Mouse (Mus musculus) heart, postnatal 0 days (tissue): ENCODE measurements around the gene Emp2. TPM values are rescaled to one million over a fixed set of nuclear protein-coding genes. Genes with fewer than 3 reads are reported as not detected.

ENCODE experiments used
- ATAC-seq: fragments of 200-750 bp; cut with Nextera tagmentation; 2 replicates; pipeline ENCODE4 v1.8.0; 2017; ENCODE audit warnings: low read depth, moderate number of reproducible peaks, moderate library complexity; ENCODE audit not compliant: insufficient read depth
- DNase-seq: peaks from one replicate; pipeline ENCODE4 v3.0.0-alpha.2; 2016; ENCODE audit warnings: low spot score
- H3K27ac ChIP-seq: fragments of 300-500 bp; sonication (generic); 2 replicates; pipeline ENCODE4 v1.5.1; 2014; ENCODE audit warnings: low read depth, mild to moderate bottlenecking
- H3K27me3 ChIP-seq: fragments of 300-500 bp; sonication (generic); 2 replicates; pipeline ENCODE4 v1.6.1; 2014; ENCODE audit warnings: low read length, mixed read lengths; ENCODE audit not compliant: control insufficient read depth, insufficient read depth
- H3K36me3 ChIP-seq: fragments of 300-500 bp; sonication (generic); replicated peaks from 2 replicates; pipeline ENCODE4 v1.6.1; 2014; ENCODE audit warnings: low read length, mixed read lengths; ENCODE audit not compliant: control insufficient read depth, insufficient read depth
- H3K4me1 ChIP-seq: fragments of 300-500 bp; sonication (generic); 2 replicates; pipeline ENCODE4 v1.6.1; 2014; ENCODE audit warnings: antibody characterized with exemption; ENCODE audit not compliant: control insufficient read depth, insufficient read depth
- H3K4me2 ChIP-seq: fragments of 300-500 bp; sonication (generic); 2 replicates; pipeline ENCODE4 v1.6.1; 2014; ENCODE audit warnings: low read depth, mild to moderate bottlenecking, low read length, moderate library complexity
- H3K4me3 ChIP-seq: fragments of 300-500 bp; sonication (generic); 2 replicates; pipeline ENCODE4 v1.5.1; 2014; ENCODE audit warnings: low read depth, low read length
- H3K9ac ChIP-seq: fragments of 300-500 bp; sonication (generic); replicated peaks from 2 replicates; pipeline ENCODE4 v1.6.1; 2014; ENCODE audit warnings: low read depth, low read length, mixed read lengths
- H3K9me3 ChIP-seq: fragments of 300-500 bp; sonication (generic); replicated peaks from 2 replicates; pipeline ENCODE4 v1.6.1; 2016; ENCODE audit warnings: low read length; ENCODE audit not compliant: control insufficient read depth
- CTCF ChIP-seq: IDR thresholded peaks from 2 replicates; pipeline ENCODE4 v1.5.1; 2016; ENCODE audit warnings: antibody characterized with exemption, control low read depth, low read depth
- EP300 ChIP-seq: IDR thresholded peaks from 2 replicates; pipeline ENCODE4 v1.6.1; 2016; ENCODE audit warnings: antibody characterized with exemption, low read depth
- WGBS: fragments of 180-500 bp; shearing (Covaris S2); extraction: QIAGEN DNeasy Blood & Tissue Kit; methylation state at CpG from one replicate; pipeline ENCODE4 v1.1.7; 2014; 5-methylcytosine and 5-hydroxymethylcytosine counted together
- microRNA-seq: library from miRNA; unstranded; fragments of <30 nt; microRNA quantifications from one replicate; pipeline ENCODE4, GENCODE M21; 2016
- polyA plus RNA-seq: library from polyadenylated mRNA; unstranded; fragments of >200 nt; fragmentation: Nextera tagmentation; extraction: Ambion mirVana; gene quantifications from 2 replicates; pipeline ENCODE4 v1.2.1, GENCODE M21; 2015
- total RNA-seq: library from RNA; depleted of rRNA; stranded (reverse); fragments of >200 nt; gene quantifications from 2 replicates; pipeline ENCODE4 v1.2.3, GENCODE M21; 2014; ENCODE audit warnings: low replicate concordance; rRNA removed

The Emp2 gene
- total and polyA plus RNA-seq, 2 experiments from 2014 or later = 25.5 to 43.4 TPM

GRCm38 (mm10) chr16:10272256-10272655 is 41.5 kb downstream of the Emp2 start:
- no peak for TF ChIP-seq EP300
- peak; percentile 67 for TF ChIP-seq CTCF
- DNase-seq (peak; percentile 23), ATAC-seq (no peak)
- Histone ChIP-seq H3K4me3 (no peak overlapping the region), H3K9me3 (no peaks in the 10 kb centered on the region), H3K27ac (no peak overlapping the region), H3K4me2 (no peak overlapping the region), H3K36me3 (no peaks in the 10 kb centered on the region), H3K27me3 (no peaks in the 10 kb centered on the region), H3K9ac (no peak overlapping the region), H3K4me1 (no peaks in the 10 kb centered on the region)
- 14% methylated on average over 3 of the region's 3 CpGs for WGBS

DNA sequence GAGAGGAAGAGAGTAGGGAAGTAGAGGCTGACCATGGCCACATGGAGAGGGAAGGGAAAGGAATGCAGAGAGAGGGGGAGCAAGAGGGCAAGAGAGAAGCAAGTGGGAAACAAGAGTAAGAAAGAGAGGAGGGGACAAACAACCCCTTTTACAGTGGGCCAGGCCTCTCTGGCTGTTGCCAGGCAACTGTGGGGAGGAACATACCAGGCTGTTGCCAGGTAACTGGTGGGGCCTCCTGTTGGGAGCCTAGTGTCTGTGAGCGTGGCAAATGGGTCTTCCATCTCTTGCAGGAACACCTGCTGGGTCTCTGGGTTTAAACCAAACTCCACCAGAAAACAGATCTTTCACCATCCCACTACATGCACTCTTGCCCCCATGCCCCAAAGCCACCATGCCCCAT is 59.8 kb downstream of the Emp2 start:
- TF ChIP-seq EP300 (no peak), CTCF (no peak)
- Histone ChIP-seq H3K27me3 (no peaks in the 10 kb centered on the region), H3K9me3 (no peaks in the 10 kb centered on the region), H3K4me3 (no peak overlapping the region), H3K36me3 (no peaks in the 10 kb centered on the region), H3K27ac (no peak overlapping the region), H3K4me1 (no peaks in the 10 kb centered on the region), H3K4me2 (no peak overlapping the region), H3K9ac (no peak overlapping the region)
- 27% methylated on average over 1 of the region's 1 CpGs for WGBS
- DNase-seq (no peak), ATAC-seq (no peak)

- Histone ChIP-seq H3K4me1 (no peaks in the 10 kb centered on the region), H3K27ac (no peak overlapping the region), H3K4me3 (no peak overlapping the region), H3K9ac (no peak overlapping the region), H3K36me3 (no peaks in the 10 kb centered on the region), H3K27me3 (no peaks in the 10 kb centered on the region), H3K4me2 (no peak overlapping the region), H3K9me3 (no peaks in the 10 kb centered on the region)
- no peak for ATAC-seq
- DNase-seq = no peak
- TF ChIP-seq EP300 (no peak), CTCF (no peak)
Measured at GRCm38 (mm10) chr16:10236601-10237000, 77.2 kb downstream of the Emp2 start.

Small RNA genes within 50 kb of the gene (microRNA-seq; reads per million reads assigned to microRNA genes)
- gene Gm22932 = not detected

Other genes with a start within 250 kb of the Emp2 start
- gene Rpl39l, start 143.7 kb downstream of the Emp2 start, total RNA-seq = not detected in 2 replicates
- gene Rpl39l, start 143.7 kb downstream of the Emp2 start, polyA plus RNA-seq = 0.37 and 0.49 TPM in 2 replicates
- not detected in 2 replicates for gene Atf7ip2, start 121.3 kb downstream of the Emp2 start, total RNA-seq
- gene Atf7ip2, start 121.3 kb downstream of the Emp2 start, polyA plus RNA-seq = 0.10 TPM in 2 replicates
- gene Tekt5, start 81.5 kb upstream of the Emp2 start, total RNA-seq = 4.7 TPM in 1 of 2 replicates, not detected in the other
- 0.26 and 0.45 TPM in 2 replicates for gene Tekt5, start 81.5 kb upstream of the Emp2 start, polyA plus RNA-seq
- gene Nubp1, start 98.0 kb upstream of the Emp2 start, total RNA-seq = 16.9 and 25.3 TPM in 2 replicates
- 18.9 and 19.4 TPM in 2 replicates for gene Nubp1, start 98.0 kb upstream of the Emp2 start, polyA plus RNA-seq
- gene Tvp23a, start 133.4 kb upstream of the Emp2 start, total RNA-seq = 1.0 and 1.8 TPM in 2 replicates
- gene Tvp23a, start 133.4 kb upstream of the Emp2 start, polyA plus RNA-seq = 1.0 TPM in 2 replicates
- gene Ciita, start 166.1 kb upstream of the Emp2 start, total RNA-seq = 0.58 TPM in 1 of 2 replicates, not detected in the other
- gene Ciita, start 166.1 kb upstream of the Emp2 start, polyA plus RNA-seq = 0.08 TPM in 2 replicates
- 41.9 and 76.4 TPM in 2 replicates for gene Dexi, start 229.1 kb upstream of the Emp2 start, total RNA-seq
- 15.0 and 15.6 TPM in 2 replicates for gene Dexi, start 229.1 kb upstream of the Emp2 start, polyA plus RNA-seq
- 32.0 and 39.6 TPM in 2 replicates for gene Clec16a, start 231.4 kb upstream of the Emp2 start, total RNA-seq
- gene Clec16a, start 231.4 kb upstream of the Emp2 start, polyA plus RNA-seq = 36.1 and 37.7 TPM in 2 replicates